Mouse (Mus musculus): ENCODE measurements around the gene Wwox.

The Wwox gene

GRCm38 (mm10) chr8:115159711-115160374 is 720.4 kb downstream of the Wwox start:
- peak; percentile 82 for DNase-seq (ENCODE audit: low read depth)

GRCm38 (mm10) chr8:115160407-115160806 is 721.0 kb downstream of the Wwox start:
- peak; percentile 24 for DNase-seq (ENCODE audit: low read depth)

- no peak for DNase-seq (ENCODE audit: low read depth)
Observed at GRCm38 (mm10) chr8:115161520-115161919, 722.1 kb downstream of the Wwox start.

- no peak for DNase-seq (ENCODE audit: low read depth)
Observed at GRCm38 (mm10) chr8:115164872-115165271, 725.4 kb downstream of the Wwox start.

GRCm38 (mm10) chr8:115173634-115174081 is 734.2 kb downstream of the Wwox start:
- no peak for DNase-seq (ENCODE audit: low read depth)

GRCm38 (mm10) chr8:115185431-115185964 is 746.0 kb downstream of the Wwox start:
- peak; percentile 83 for DNase-seq (ENCODE audit: low read depth)

- peak; percentile 40 for DNase-seq (ENCODE audit: low read depth)
Observed at GRCm38 (mm10) chr8:115186121-115186811, 746.8 kb downstream of the Wwox start.

GRCm38 (mm10) chr8:115186882-115187281 is 747.4 kb downstream of the Wwox start:
- no peak for DNase-seq (ENCODE audit: low read depth)

- DNase-seq (ENCODE audit: low read depth), result peak; percentile 91
Observed at GRCm38 (mm10) chr8:115188446-115188845, 749.0 kb downstream of the Wwox start.

GRCm38 (mm10) chr8:115189836-115190235 is 750.4 kb downstream of the Wwox start:
- peak; percentile 98 for DNase-seq (ENCODE audit: low read depth)

GRCm38 (mm10) chr8:115193767-115194166 is 754.3 kb downstream of the Wwox start:
- DNase-seq (ENCODE audit: low read depth), result no peak

- peak; percentile 48 for DNase-seq (ENCODE audit: low read depth)
Observed at GRCm38 (mm10) chr8:115195334-115195733, 755.9 kb downstream of the Wwox start.

GRCm38 (mm10) chr8:115196859-115197258 is 757.4 kb downstream of the Wwox start:
- DNase-seq (ENCODE audit: low read depth), result peak; percentile 45

- DNase-seq (ENCODE audit: low read depth), result no peak
Observed at GRCm38 (mm10) chr8:115199204-115199603, 759.7 kb downstream of the Wwox start.

- DNase-seq (ENCODE audit: low read depth), result no peak
Observed at GRCm38 (mm10) chr8:115199616-115200150, 760.2 kb downstream of the Wwox start.

- no peak for DNase-seq (ENCODE audit: low read depth)
Observed at GRCm38 (mm10) chr8:115201726-115202125, 762.3 kb downstream of the Wwox start.

GRCm38 (mm10) chr8:115207480-115207879 is 768.0 kb downstream of the Wwox start:
- no peak for DNase-seq (ENCODE audit: low read depth)

GRCm38 (mm10) chr8:115208415-115209192 is 769.1 kb downstream of the Wwox start:
- DNase-seq (ENCODE audit: low read depth), result no peak

GRCm38 (mm10) chr8:115210014-115210413 is 770.6 kb downstream of the Wwox start:
- no peak for DNase-seq (ENCODE audit: low read depth)

GRCm38 (mm10) chr8:115213126-115213525 is 773.7 kb downstream of the Wwox start:
- DNase-seq (ENCODE audit: low read depth), result no peak

GRCm38 (mm10) chr8:115214870-115215269 is 775.4 kb downstream of the Wwox start:
- no peak for DNase-seq (ENCODE audit: low read depth)

- DNase-seq (ENCODE audit: low read depth), result no peak
Observed at GRCm38 (mm10) chr8:115216801-115217200, 777.3 kb downstream of the Wwox start.
